In genomic region chr5:118727336-118727735, GRCm38 (mm10) we compare ENCODE assay signal across 26 mouse cellular contexts.
"Had no signal": no experiment of that assay in that cellular context is flagged by ENCODE, and none has a peak within 500 bp of the region (broad histone marks: within the 10 kb centered on the region; RNA-seq: fewer than 3 reads in every experiment).

No protein-coding gene starts in this region.

- H3K9ac ChIP-seq: forebrain, postnatal 0 days; heart, embryonic 13.5 days; heart, embryonic 15.5 days; hindbrain, embryonic 13.5 days; hindbrain, embryonic 15.5 days; kidney, embryonic 15.5 days; limb, embryonic 12.5 days had no signal

- H3K27ac ChIP-seq: heart, adult 2 months; heart, embryonic 13.5 days; heart, embryonic 15.5 days; hindbrain, embryonic 13.5 days; hindbrain, embryonic 15.5 days; hindbrain, postnatal 0 days; kidney, embryonic 15.5 days; kidney, postnatal 0 days; limb, embryonic 10.5 days; limb, embryonic 12.5 days had no signal

- DNase-seq: forebrain, postnatal 0 days; gastrocnemius, postnatal 10 days; heart, adult 11 months; heart, adult 2 months; heart, postnatal 14 days; heart, postnatal 36 days; kidney, adult 11 months; kidney, adult 2 months; kidney, adult 9 months; kidney, postnatal 14 days; kidney, postnatal 36 days; layer of hippocampus, adult 9-11 months; layer of hippocampus, postnatal 36 days; liver had no signal

- H3K4me1 ChIP-seq: heart, embryonic 15.5 days; hindbrain, embryonic 13.5 days; hindbrain, embryonic 15.5 days; limb, embryonic 12.5 days had no signal

- H3K4me2 ChIP-seq: heart, embryonic 11.5 days; heart, embryonic 13.5 days; heart, embryonic 15.5 days; hindbrain, embryonic 13.5 days; hindbrain, embryonic 15.5 days; kidney, embryonic 15.5 days; limb, embryonic 12.5 days; liver, embryonic 11.5 days had no signal

- H3K27me3 ChIP-seq: heart, embryonic 13.5 days; heart, embryonic 15.5 days; hindbrain, embryonic 13.5 days; hindbrain, embryonic 15.5 days; kidney, embryonic 15.5 days; limb, embryonic 12.5 days had no signal

- H3K9me3 ChIP-seq: heart, embryonic 13.5 days; heart, embryonic 15.5 days; hindbrain, embryonic 13.5 days; hindbrain, embryonic 15.5 days; kidney, embryonic 15.5 days; limb, embryonic 10.5 days; limb, embryonic 12.5 days had no signal

- ATAC-seq: forebrain, postnatal 0 days; hindbrain, postnatal 0 days; intestine, embryonic 16.5 days had no signal

- H3K4me3 ChIP-seq: heart, adult 2 months; heart, embryonic 13.5 days; heart, embryonic 15.5 days; hindbrain, embryonic 13.5 days; hindbrain, embryonic 15.5 days; kidney, embryonic 15.5 days; limb, embryonic 10.5 days; limb, embryonic 12.5 days had no signal
